Mouse (Mus musculus): ENCODE measurements at regions not wholly inside any gene's neighbourhood (a gene's known extent, or its start where the extent isn't known, plus 50 kb on each side); places are given as distances from the start of the nearest gene placed in this dataset.
A peak's percentile ranks its signal among the peaks of the same experiment; 100 is the strongest.

- H3K9ac ChIP-seq (ENCODE audit: low read depth, low read length), result no peak overlapping the region
- H3K4me2 ChIP-seq (ENCODE audit: low read depth, low read length), result no peak overlapping the region
- no peak overlapping the region for H3K27ac ChIP-seq (replicated peaks; ENCODE audit: low read depth, low read length)
- no peak for ATAC-seq (ENCODE audit: low read depth)
- 86% methylated on average over 2 of the region's 2 CpGs for WGBS
- H3K9me3 ChIP-seq (ENCODE audit: control insufficient read depth, low read length), result no peaks in the 10 kb centered on the region
- no peaks in the 10 kb centered on the region for H3K27me3 ChIP-seq (replicated peaks; ENCODE audit: control insufficient read depth, insufficient read depth, low read length)
- DNase-seq (ENCODE audit: low spot score), result no peak
- H3K4me1 ChIP-seq (ENCODE audit: control insufficient read depth, insufficient read depth, low read length), result no peaks in the 10 kb centered on the region
- no peak overlapping the region for H3K4me3 ChIP-seq (ENCODE audit: low read depth, low read length)
- no peaks in the 10 kb centered on the region for H3K36me3 ChIP-seq (ENCODE audit: control insufficient read depth, insufficient read depth, low read length)
Observed at GRCm38 (mm10) chr15:63255736-63256135, 589.2 kb downstream of the Gsdmc2 start.

GRCm38 (mm10) chr15:63252781-63253340, 592.1 kb downstream of the Gsdmc2 start:
- H3K4me3 ChIP-seq (ENCODE audit: low read depth, low read length), result no peak overlapping the region
- H3K27me3 ChIP-seq (replicated peaks; ENCODE audit: control insufficient read depth, insufficient read depth, low read length), result no peaks in the 10 kb centered on the region
- H3K27ac ChIP-seq (replicated peaks; ENCODE audit: low read depth, low read length), result no peak overlapping the region
- H3K36me3 ChIP-seq (ENCODE audit: control insufficient read depth, insufficient read depth, low read length), result no peaks in the 10 kb centered on the region
- H3K9me3 ChIP-seq (ENCODE audit: control insufficient read depth, low read length), result no peaks in the 10 kb centered on the region
- DNase-seq (ENCODE audit: low spot score) (peak; percentile 81), ATAC-seq (ENCODE audit: low read depth) (peak; percentile 55)
- H3K4me1 ChIP-seq (ENCODE audit: control insufficient read depth, insufficient read depth, low read length), result no peaks in the 10 kb centered on the region
- no peak overlapping the region for H3K4me2 ChIP-seq (ENCODE audit: low read depth, low read length)
- H3K9ac ChIP-seq (ENCODE audit: low read depth, low read length), result no peak overlapping the region
- 40% methylated on average over 1 of the region's 1 CpGs for WGBS

GRCm38 (mm10) chr15:63238601-63239000, 606.4 kb downstream of the Gsdmc2 start:
- Histone ChIP-seq H3K9ac (ENCODE audit: low read depth, low read length) (no peak overlapping the region), H3K36me3 (ENCODE audit: control insufficient read depth, insufficient read depth, low read length) (no peaks in the 10 kb centered on the region), H3K4me2 (ENCODE audit: low read depth, low read length) (no peak overlapping the region), H3K27ac (replicated peaks; ENCODE audit: low read depth, low read length) (no peak overlapping the region), H3K4me3 (ENCODE audit: low read depth, low read length) (no peak overlapping the region), H3K4me1 (ENCODE audit: control insufficient read depth, insufficient read depth, low read length) (no peaks in the 10 kb centered on the region), H3K9me3 (ENCODE audit: control insufficient read depth, low read length) (no peaks in the 10 kb centered on the region), H3K27me3 (replicated peaks; ENCODE audit: control insufficient read depth, insufficient read depth, low read length) (no peaks in the 10 kb centered on the region)
- ATAC-seq (ENCODE audit: low read depth), result no peak
- DNase-seq (ENCODE audit: low spot score), result no peak
- WGBS, result 58% methylated on average over 3 of the region's 3 CpGs

- H3K36me3 ChIP-seq (ENCODE audit: control insufficient read depth, insufficient read depth, low read length), result no peaks in the 10 kb centered on the region
- no peak overlapping the region for H3K9ac ChIP-seq (ENCODE audit: low read depth, low read length)
- no peak overlapping the region for H3K27ac ChIP-seq (replicated peaks; ENCODE audit: low read depth, low read length)
- no peaks in the 10 kb centered on the region for H3K4me1 ChIP-seq (ENCODE audit: control insufficient read depth, insufficient read depth, low read length)
- ATAC-seq (ENCODE audit: low read depth) (no peak), DNase-seq (ENCODE audit: low spot score) (peak; percentile 57)
- no peak overlapping the region for H3K4me3 ChIP-seq (ENCODE audit: low read depth, low read length)
- no peaks in the 10 kb centered on the region for H3K9me3 ChIP-seq (ENCODE audit: control insufficient read depth, low read length)
- H3K27me3 ChIP-seq (replicated peaks; ENCODE audit: control insufficient read depth, insufficient read depth, low read length), result no peaks in the 10 kb centered on the region
- H3K4me2 ChIP-seq (ENCODE audit: low read depth, low read length), result no peak overlapping the region
- WGBS, result 53% methylated on average over 2 of the region's 2 CpGs
Observed at GRCm38 (mm10) chr15:63218393-63219060, 626.5 kb downstream of the Gsdmc2 start.

- H3K27me3 ChIP-seq (replicated peaks; ENCODE audit: control insufficient read depth, insufficient read depth, low read length), result no peaks in the 10 kb centered on the region
- H3K9ac ChIP-seq (ENCODE audit: low read depth, low read length), result no peak overlapping the region
- no peak overlapping the region for H3K4me3 ChIP-seq (ENCODE audit: low read depth, low read length)
- no peak overlapping the region for H3K27ac ChIP-seq (replicated peaks; ENCODE audit: low read depth, low read length)
- ATAC-seq (ENCODE audit: low read depth) (no peak), DNase-seq (ENCODE audit: low spot score) (no peak)
- H3K4me2 ChIP-seq (ENCODE audit: low read depth, low read length), result no peak overlapping the region
- no peaks in the 10 kb centered on the region for H3K36me3 ChIP-seq (ENCODE audit: control insufficient read depth, insufficient read depth, low read length)
- no peaks in the 10 kb centered on the region for H3K4me1 ChIP-seq (ENCODE audit: control insufficient read depth, insufficient read depth, low read length)
- H3K9me3 ChIP-seq (ENCODE audit: control insufficient read depth, low read length), result no peaks in the 10 kb centered on the region
- 100% methylated on average over 1 of the region's 1 CpGs for WGBS
Observed at GRCm38 (mm10) chr15:63205150-63205549, 639.8 kb downstream of the Gsdmc2 start.

- Histone ChIP-seq H3K27me3 (replicated peaks; ENCODE audit: control insufficient read depth, insufficient read depth, low read length) (no peaks in the 10 kb centered on the region), H3K27ac (replicated peaks; ENCODE audit: low read depth, low read length) (no peak overlapping the region), H3K4me1 (ENCODE audit: control insufficient read depth, insufficient read depth, low read length) (0 out of 2 replicates have a peak, but pooled peaks cover 8% of the 10 kb centered on the region), H3K9me3 (ENCODE audit: control insufficient read depth, low read length) (no peaks in the 10 kb centered on the region), H3K4me3 (ENCODE audit: low read depth, low read length) (no peak overlapping the region), H3K36me3 (ENCODE audit: control insufficient read depth, insufficient read depth, low read length) (no peaks in the 10 kb centered on the region), H3K9ac (ENCODE audit: low read depth, low read length) (no peak overlapping the region), H3K4me2 (ENCODE audit: low read depth, low read length) (no peak overlapping the region)
- ATAC-seq (ENCODE audit: low read depth) (no peak), DNase-seq (ENCODE audit: low spot score) (peak; percentile 38)
- 77% methylated on average over 2 of the region's 2 CpGs for WGBS
Observed at GRCm38 (mm10) chr15:63195031-63195430, 649.9 kb downstream of the Gsdmc2 start.

GRCm38 (mm10) chr15:63194492-63194797, 650.5 kb downstream of the Gsdmc2 start:
- no CpG with 5 or more reads among the region's 1 CpGs for WGBS
- no peak overlapping the region for H3K4me3 ChIP-seq (ENCODE audit: low read depth, low read length)
- no peak overlapping the region for H3K9ac ChIP-seq (ENCODE audit: low read depth, low read length)
- no peaks in the 10 kb centered on the region for H3K27me3 ChIP-seq (replicated peaks; ENCODE audit: control insufficient read depth, insufficient read depth, low read length)
- no peak overlapping the region for H3K4me2 ChIP-seq (ENCODE audit: low read depth, low read length)
- ATAC-seq (ENCODE audit: low read depth), result no peak
- DNase-seq (ENCODE audit: low spot score), result no peak
- H3K27ac ChIP-seq (replicated peaks; ENCODE audit: low read depth, low read length), result no peak overlapping the region
- H3K4me1 ChIP-seq (ENCODE audit: control insufficient read depth, insufficient read depth, low read length), result 0 out of 2 replicates have a peak, but pooled peaks cover 12% of the 10 kb centered on the region
- no peaks in the 10 kb centered on the region for H3K36me3 ChIP-seq (ENCODE audit: control insufficient read depth, insufficient read depth, low read length)
- no peaks in the 10 kb centered on the region for H3K9me3 ChIP-seq (ENCODE audit: control insufficient read depth, low read length)

GRCm38 (mm10) chr15:63193617-63194491, 651.1 kb downstream of the Gsdmc2 start:
- ATAC-seq (ENCODE audit: low read depth) (no peak), DNase-seq (ENCODE audit: low spot score) (peak; percentile 29)
- Histone ChIP-seq H3K4me1 (ENCODE audit: control insufficient read depth, insufficient read depth, low read length) (0 out of 2 replicates have a peak, but pooled peaks cover 12% of the 10 kb centered on the region), H3K36me3 (ENCODE audit: control insufficient read depth, insufficient read depth, low read length) (no peaks in the 10 kb centered on the region), H3K9ac (ENCODE audit: low read depth, low read length) (no peak overlapping the region), H3K4me2 (ENCODE audit: low read depth, low read length) (no peak overlapping the region), H3K27ac (replicated peaks; ENCODE audit: low read depth, low read length) (no peak overlapping the region), H3K9me3 (ENCODE audit: control insufficient read depth, low read length) (no peaks in the 10 kb centered on the region), H3K27me3 (replicated peaks; ENCODE audit: control insufficient read depth, insufficient read depth, low read length) (no peaks in the 10 kb centered on the region), H3K4me3 (ENCODE audit: low read depth, low read length) (no peak overlapping the region)
- 52% methylated on average over 2 of the region's 2 CpGs for WGBS
